Mouse (Mus musculus) lung, postnatal 0 days (tissue): Measurements from ENCODE around the gene Tcp11.

ENCODE experiments used
- CTCF ChIP-seq: IDR thresholded peaks from 2 replicates; pipeline ENCODE4 v1.5.1; 2016; ENCODE audit warnings: antibody characterized with exemption, mild to moderate bottlenecking
- EP300 ChIP-seq: IDR thresholded peaks from 2 replicates; pipeline ENCODE4 v1.6.1; 2016; ENCODE audit warnings: antibody characterized with exemption, mild to moderate bottlenecking, control low read depth

DNA sequence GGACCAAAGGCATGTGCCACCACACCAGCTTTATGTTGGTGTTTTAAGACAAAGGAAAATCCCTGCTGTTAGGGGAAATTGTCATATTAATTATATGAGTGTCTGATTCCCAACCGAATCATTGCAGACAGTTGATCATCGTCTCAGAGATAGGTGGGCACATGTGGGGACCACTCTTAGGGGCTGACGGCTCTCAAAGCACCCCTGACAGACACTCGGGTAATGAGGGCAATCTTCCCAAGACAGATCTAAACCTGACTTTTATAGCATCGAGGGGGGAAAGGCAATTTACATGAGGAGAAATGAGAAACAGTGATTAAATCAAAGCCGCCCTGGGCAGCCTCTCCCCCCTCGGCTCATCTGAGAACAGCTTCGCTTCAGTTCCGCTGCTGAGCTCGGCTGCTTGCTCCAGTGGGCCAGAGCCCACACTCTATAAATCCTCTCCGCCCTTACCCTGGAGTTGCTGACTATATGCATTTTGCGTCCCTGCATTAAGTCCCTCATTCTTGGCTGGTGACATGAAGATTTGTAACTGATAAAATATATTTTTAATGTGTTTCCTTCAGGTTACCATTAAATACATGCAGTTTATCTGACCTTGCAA is 20.9 kb upstream of the Tcp11 start:
- TF ChIP-seq CTCF = no peak
- no peak for TF ChIP-seq EP300
